Mouse (Mus musculus): Measurements from ENCODE around the gene Atxn7l1.
A peak's percentile ranks its signal among the peaks of the same experiment; 100 is the strongest.

The Atxn7l1 gene

DNA sequence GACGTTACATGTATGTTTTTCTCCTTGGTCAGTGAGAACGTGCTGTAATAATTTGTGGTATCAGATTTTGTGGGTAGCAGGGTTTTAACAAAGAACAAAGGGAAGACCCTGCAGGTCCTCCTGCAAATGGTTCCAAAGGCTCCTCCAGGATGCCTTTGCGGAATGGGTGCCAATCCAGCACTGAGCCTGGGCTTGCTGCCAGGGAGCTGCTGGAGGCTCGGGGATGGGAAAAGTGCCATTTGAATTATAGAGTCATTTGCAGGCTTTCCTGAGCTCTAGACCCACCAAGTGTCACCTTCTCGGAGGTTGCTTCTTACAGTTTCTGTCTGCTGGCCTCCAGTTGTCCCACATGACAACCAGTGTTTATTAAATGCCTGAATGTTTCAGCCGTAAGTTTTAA, 213.2 kb downstream of the Atxn7l1 start:
- no peak for DNase-seq (ENCODE audit: low read depth, low spot score)

DNA sequence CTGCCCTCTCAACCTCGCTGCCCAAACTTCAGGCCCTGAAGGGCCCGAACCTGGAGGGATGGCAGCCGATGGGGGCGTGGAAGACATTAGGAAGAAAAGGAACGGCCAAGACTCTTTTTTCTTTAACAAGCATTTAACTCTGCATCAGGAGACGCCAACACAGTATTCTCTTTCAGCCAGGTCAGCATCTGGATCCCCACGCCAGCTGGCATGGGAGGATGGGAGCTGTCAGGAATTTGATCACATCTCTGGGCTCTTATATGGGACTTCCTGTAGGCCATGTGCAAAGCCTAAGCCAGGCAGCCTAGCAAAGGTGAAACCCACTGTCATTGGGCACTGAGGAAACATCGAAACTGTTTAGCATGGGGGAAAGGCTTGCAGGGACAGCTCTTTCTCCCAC, 217.0 kb downstream of the Atxn7l1 start:
- DNase-seq (ENCODE audit: low read depth, low spot score): no peak

DNA sequence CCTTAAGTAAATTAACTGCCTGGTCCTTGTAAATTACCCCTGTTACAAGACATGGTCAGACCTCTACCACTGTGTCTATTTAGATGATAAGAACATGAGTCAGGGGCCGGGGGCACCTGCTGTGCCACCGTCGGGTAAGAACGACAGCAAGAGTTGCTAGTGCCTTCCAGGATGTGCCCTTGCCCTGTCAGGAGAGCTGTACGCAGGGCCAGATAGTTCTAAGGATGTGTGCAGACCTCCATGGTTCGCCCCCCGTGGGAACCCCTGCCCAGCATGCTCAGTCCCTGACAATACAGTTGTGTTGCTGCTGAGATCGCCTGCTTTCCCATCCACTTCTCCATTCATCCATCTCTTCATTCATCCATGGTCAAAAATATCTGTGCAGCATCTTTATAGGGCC, 217.6 kb downstream of the Atxn7l1 start:
- DNase-seq (ENCODE audit: low read depth, low spot score): no peak

DNA sequence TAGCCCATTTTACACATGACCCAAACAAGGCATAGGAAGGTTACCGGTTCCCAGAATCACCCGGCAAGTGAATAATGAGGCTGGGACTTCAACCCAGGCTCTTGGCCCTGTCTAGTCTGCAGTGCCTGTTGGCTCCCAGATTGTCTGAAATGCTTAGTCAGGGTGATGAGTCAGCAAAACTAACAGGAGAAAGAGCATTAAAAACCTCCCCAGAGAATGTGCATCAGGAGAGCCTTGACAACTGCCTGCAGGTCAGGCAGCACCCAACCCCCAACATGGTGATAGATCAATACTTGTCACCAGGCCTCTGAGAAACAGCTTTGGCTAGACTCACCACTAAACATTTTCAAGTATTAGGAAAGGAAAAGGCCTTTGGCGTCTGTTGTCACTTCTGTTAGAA, 222.1 kb downstream of the Atxn7l1 start:
- DNase-seq (ENCODE audit: low read depth, low spot score): no peak

DNA sequence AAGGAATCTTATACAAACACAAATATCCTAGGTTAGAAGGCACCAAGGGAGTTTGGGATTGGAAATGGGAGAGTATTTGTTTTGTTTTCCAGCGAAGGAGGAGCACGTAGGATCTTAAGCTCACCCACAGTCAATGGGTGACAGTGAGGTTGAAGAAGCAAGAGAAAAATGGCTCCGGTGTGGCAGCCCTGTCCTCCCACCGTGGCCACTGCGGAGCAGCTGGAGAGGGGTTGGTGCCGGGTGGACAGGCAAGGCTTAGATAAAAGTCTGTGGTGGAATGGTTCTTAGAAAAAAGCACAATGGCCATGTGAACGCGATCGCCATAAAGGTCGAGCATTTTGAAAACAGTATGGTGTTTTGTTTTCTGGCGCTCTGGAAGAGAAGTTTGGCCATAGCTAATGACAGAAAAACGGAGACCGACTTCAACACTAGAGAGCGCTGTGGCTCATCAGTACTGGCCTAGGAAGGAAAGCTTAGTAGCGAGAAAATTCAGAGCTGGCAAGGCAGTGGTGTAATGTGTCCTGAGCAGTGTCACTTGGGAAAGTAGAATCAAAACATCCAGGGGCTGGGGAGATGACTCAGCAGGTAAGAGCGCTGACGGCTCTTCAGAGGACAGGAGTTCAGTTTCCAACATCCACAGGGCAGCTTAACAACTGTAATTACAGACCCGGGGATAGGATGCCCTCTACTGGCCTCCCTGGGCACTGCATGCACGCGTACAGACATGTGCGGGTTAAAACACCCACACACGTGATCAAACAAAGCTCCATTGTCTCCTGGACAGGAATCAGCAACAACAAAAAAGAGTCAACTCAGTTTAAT, 232.3 kb downstream of the Atxn7l1 start:
- peak; percentile 86 for DNase-seq (ENCODE audit: low read depth, low spot score)

DNA sequence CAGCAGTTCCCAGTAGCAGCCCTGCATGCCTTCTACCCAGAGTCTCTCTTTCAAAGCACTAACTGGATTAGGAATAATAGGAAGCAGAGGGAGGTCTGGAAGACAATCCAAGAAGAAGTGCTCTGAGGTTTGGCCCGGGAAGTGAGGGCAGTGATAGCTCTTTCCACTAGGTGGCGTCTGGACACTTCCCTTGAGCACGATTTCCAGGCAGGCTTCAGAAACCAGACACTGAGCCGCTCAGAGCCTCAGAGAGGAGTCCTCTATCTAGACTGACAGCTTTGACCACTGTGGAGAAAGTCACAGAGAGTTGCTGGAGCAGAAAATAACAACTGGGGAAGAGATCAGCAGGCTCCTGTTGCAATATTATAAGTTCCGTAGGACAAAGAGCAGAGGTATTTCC, 241.3 kb downstream of the Atxn7l1 start:
- peak; percentile 59 for DNase-seq (ENCODE audit: low read depth, low spot score)

DNA sequence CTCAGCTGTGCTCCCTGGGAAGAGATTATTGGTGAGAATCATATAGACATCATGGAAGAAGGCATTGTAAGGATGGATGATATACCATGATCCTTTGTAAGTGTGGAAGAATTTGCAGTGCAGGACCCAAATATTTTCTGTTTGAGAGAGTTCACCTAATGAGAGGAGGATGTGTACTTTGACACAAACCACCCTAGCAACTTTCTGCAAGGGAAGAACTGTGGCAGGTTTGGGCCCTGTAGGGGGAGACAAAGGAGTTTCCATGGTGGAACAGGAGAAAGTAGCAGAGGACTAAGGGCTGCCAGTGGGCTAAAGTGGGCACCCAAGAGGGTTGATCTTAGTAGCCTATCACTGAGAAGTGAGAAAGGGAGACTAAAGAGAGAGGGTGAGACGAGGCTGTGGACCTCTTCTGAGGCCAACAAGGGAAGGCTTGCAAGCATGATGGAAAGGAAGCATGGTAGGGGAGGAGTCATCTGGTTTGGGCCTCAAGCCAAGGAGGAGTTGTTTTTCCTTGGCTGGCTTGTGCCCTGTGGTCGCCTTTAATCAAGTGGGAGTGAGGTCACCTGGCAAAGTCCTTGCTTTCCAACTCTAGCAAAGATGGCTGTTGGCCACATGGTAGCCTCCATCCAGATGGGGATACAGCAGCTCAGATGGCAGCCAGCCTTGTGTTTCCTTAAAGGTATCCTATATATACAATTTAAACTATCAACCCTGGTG, 243.5 kb downstream of the Atxn7l1 start:
- no peak for DNase-seq (ENCODE audit: low read depth, low spot score)

DNA sequence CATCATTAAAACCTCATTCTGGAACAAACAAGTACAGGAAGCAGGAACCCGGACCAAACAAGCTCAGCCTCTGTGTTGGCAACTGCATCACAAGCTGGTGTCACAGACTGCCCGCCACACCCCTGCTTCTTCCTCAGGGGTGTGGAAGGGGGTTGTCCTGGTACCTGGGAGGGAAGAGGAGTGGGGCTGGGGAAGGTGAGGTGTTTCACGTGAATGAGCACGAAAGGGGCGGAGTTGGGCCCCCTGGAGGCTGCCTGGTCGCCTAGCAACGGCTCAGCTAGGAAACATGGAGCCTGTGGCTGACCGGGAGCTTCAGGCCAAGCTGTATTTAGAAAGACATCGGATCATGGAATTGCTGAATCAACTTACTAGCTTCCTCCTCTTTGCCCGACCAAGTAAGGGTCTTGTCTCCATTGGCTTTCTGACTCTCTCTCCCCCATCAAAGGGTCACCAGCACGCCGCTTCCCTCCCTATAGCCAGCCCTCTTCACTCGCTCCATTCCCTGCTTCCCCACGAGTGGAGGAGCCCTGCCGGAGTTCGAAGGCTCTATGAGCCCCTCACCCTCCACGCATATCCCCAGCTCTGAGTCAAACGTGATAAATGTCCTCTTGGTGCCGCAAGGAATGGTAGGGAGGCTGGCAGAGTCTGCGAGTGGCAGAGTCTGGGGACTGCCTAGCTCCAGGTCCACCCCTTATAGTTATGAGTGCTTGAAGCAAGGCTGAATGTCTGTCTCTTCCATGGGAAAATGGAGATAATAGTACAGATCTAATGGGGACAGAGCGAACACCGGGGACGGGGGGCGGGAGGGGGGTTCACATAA, 247.5 kb downstream of the Atxn7l1 start, which contains the start of gene Efcab10:
Gene Efcab10, plus strand, starts transcription at position 51 of the 820 bp plus-strand sequence.
- no peak for DNase-seq (ENCODE audit: low read depth, low spot score)

DNA sequence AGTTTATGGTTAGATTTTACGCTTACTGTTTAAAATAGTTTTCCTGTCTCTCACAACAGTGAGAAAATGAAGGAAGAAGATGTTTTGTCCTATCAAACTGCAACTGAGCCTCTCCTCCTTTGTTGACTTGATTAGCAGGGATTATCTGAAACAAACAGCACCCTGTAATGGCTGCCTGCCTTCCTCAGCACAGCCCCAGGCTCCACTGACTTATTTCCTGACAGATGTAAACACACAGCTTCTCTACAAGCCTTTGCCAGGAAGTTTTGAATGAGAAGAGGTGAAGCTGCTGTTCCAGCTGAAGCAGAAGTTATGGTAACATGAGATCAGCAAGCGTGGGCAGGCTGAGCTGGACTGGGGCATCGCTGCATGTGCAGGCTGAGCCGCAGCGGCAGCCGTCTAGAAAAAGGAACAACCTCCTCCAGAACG, 255.8 kb downstream of the Atxn7l1 start:
- DNase-seq (ENCODE audit: low read depth, low spot score): peak; percentile 50

DNA sequence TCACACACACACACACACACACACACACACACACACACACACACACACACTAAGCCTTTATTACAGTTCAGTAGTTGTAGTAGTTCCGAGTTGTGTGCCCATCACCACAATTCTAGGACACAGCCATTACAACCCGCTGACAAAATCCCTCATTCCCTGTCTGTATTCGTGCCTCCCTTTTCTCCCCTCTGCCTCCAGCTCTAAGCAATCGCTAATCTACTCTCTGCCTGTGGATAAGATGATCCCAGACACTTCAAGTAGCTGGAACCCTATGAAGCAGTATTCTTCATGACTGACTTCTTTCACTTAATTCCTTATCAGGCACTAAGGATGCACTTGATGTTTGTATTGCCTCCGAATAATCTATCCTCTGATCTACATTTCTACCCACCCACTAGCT, 257.5 kb downstream of the Atxn7l1 start:
- DNase-seq (ENCODE audit: low read depth, low spot score): no peak

DNA sequence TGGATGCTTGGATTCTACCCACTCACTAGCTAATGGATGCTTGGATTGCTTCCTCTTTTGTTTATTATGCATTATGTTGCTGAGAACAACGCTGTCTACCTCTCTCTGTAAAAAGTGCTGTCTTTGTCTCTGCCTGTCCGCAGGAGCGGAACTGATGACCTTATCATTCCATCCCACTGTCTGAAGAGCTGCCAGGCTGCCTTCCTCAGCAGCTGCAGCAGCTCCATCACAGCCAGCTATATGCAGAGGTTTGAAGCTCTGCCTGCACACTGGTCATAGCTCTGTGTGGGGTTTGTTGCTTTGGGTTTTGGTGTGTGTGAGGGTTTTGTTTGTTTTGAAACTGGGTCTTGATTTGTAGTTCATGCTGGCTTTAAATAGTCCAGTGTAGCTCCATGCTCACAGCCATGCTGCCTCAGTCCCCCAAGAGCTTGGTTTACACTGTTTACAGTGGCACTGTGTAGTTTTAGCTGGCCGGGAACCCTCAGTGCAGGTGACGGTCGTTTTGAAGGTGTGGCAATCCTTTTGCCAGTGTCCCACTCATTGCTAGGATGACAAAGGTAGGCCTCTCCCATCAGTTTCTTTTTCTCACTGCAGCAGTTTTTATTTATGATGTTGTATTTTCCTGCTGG, 258.0 kb downstream of the Atxn7l1 start:
- no peak for DNase-seq (ENCODE audit: low read depth, low spot score)

DNA sequence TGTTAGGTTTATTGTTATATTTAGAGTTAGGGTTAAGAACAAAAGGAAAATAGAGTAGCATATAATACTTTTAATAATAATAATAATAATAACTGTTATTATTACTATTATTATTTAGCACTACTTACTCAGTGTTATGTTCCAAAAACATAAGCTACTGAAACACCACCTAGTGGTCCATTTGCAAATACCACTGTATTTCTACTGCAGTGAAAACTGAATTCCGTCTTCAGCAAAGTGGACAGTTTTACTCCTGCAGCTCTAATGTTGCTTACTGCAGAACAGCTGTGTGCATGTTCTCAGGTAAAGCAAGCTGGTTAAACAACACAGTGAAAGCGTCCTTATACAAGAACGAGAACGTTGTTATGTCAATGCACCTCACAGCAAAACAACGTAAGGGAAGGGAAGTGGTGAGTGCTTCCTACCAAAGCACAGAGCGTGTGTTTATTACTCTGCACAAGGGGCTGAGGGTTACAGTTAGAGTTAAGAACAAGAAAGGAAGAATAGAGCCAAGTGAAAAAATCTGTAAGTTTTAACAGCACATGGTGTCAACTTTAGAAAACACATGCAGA, 264.2 kb downstream of the Atxn7l1 start:
- DNase-seq (ENCODE audit: low read depth, low spot score): peak; percentile 27
